Mouse (Mus musculus) hematopoietic stem cell, adult 5-6 weeks (primary cell): Measurements from ENCODE around the gene Tbxas1. TPM values are rescaled to one million over a fixed set of nuclear protein-coding genes. Genes with fewer than 3 reads are reported as not detected.
A peak's percentile ranks its signal among the peaks of the same experiment; 100 is the strongest.

ENCODE experiments used
- ATAC-seq, 2 experiments: fragments of 125-278 bp in 1 of 2; replicated peaks in 1 of 2; 2 replicates each; pipeline ENCODE4 v1.8.0; 2016 to 2017; ENCODE audit warnings: inconsistent platforms in 2 of 2, mild to moderate bottlenecking in 2 of 2, moderate number of reproducible peaks in 2 of 2, low read depth in 1 of 2, moderate TSS enrichment in 1 of 2; ENCODE audit not compliant: low FRiP score in 2 of 2, poor library complexity in 2 of 2, severe bottlenecking in 2 of 2, insufficient read depth in 1 of 2, low TSS enrichment in 1 of 2
- total RNA-seq: library from RNA; stranded (forward); fragments of 172-1452, 232-1000 nt; gene quantifications from 2 replicates; pipeline ENCODE4 v1.2.3, GENCODE M21; 2017

Gene Tbxas1
- total RNA-seq, 1 experiment from 2014 or later: 53.0 TPM

- peak; percentile 39 to 50; a peak in 3 of 4 replicates for ATAC-seq
These were observed 184.6 kb downstream of the Tbxas1 start for GRCm38 (mm10) chr6:39059547-39060497.

GRCm38 (mm10) chr6:39061180-39061579 lies 186.0 kb downstream of the Tbxas1 start:
- ATAC-seq: no peak

GRCm38 (mm10) chr6:39063541-39063940 lies 188.3 kb downstream of the Tbxas1 start:
- no peak for ATAC-seq

- ATAC-seq: peak; percentile 50 to 67
These were observed 191.9 kb downstream of the Tbxas1 start for GRCm38 (mm10) chr6:39066935-39067578.

- ATAC-seq: no peak
These were observed 197.5 kb downstream of the Tbxas1 start for GRCm38 (mm10) chr6:39072664-39073063.

GRCm38 (mm10) chr6:39074186-39074585 lies 199.0 kb downstream of the Tbxas1 start:
- no peak for ATAC-seq

- no peak for ATAC-seq
These were observed 201.3 kb downstream of the Tbxas1 start for GRCm38 (mm10) chr6:39076498-39076897.

- no peak for ATAC-seq
These were observed 229.4 kb downstream of the Tbxas1 start for GRCm38 (mm10) chr6:39104631-39105030.

- no peak for ATAC-seq
These were observed 231.6 kb downstream of the Tbxas1 start for GRCm38 (mm10) chr6:39106812-39107211.

- ATAC-seq: no peak
These were observed 237.5 kb downstream of the Tbxas1 start for GRCm38 (mm10) chr6:39112701-39113100.

- ATAC-seq: no peak
These were observed 237.9 kb downstream of the Tbxas1 start for GRCm38 (mm10) chr6:39113141-39113540.

- ATAC-seq: no peak
These were observed 240.2 kb downstream of the Tbxas1 start for GRCm38 (mm10) chr6:39115438-39115837.

GRCm38 (mm10) chr6:39117584-39118455 lies 242.6 kb downstream of the Tbxas1 start, which contains the start of gene Parp12:
Gene Parp12 (minus strand): TSS chr6:39118349.
- ATAC-seq: peak; percentile 57 to 79

GRCm38 (mm10) chr6:39118456-39118881 lies 243.3 kb downstream of the Tbxas1 start:
- ATAC-seq: no peak

- ATAC-seq: no peak
These were observed 245.5 kb downstream of the Tbxas1 start for GRCm38 (mm10) chr6:39120685-39121084.

- no peak for ATAC-seq
These were observed 249.5 kb downstream of the Tbxas1 start for GRCm38 (mm10) chr6:39124719-39125118.

- ATAC-seq: no peak
These were observed 256.3 kb downstream of the Tbxas1 start for GRCm38 (mm10) chr6:39131480-39131879.
